Mouse (Mus musculus) spleen, postnatal 4 days (tissue): ENCODE data around the gene Parp8.

Experiments used
- DNase-seq, 2 experiments: peaks; one replicate each; pipeline ENCODE4 v3.0.0; 2022; ENCODE audit warnings: low spot score in 2 of 2

Parp8 gene

DNA sequence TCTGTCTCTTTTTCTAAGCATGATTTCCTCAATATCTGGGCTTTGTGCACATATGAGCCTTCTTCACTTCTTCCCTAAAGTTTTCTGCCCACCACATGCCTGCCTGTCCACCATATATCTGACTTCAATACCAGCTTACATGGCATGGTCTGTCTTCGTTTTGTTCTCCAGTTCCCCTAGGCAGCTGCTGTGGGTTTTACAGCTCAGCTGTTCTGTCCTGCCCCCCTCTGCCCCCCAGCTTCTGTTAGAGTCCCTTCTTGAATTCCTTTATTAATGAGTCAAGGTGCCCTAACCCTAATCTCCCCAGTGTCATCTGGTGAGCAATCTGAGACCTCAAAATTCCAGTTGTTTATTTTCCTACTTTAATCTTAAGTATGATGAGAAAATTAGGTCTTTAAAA lies 155.1 kb downstream of the Parp8 start:
- DNase-seq: no peak

DNA sequence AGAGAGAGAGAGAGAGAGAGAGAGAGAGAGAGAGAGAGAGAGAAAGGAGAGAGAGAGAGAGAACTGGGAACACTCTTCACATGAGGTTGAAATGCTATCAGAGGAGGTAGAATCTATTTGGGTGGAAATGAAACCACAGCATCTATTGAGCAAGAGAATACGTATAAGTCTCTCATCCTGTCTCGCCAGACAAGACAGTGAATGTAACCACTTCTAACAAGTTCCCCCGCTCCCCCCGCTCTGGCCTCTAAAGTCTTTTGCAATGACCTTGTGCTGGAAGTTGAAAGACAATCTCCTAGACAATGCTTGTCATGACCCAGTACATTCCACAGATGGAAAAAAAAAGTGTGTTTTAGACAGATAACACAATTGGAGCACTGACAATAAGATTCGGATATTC lies 181.4 kb downstream of the Parp8 start:
- DNase-seq: no peak

GRCm38 (mm10) chr13:116830984-116831383 lies 194.4 kb downstream of the Parp8 start:
- DNase-seq: no peak

DNA sequence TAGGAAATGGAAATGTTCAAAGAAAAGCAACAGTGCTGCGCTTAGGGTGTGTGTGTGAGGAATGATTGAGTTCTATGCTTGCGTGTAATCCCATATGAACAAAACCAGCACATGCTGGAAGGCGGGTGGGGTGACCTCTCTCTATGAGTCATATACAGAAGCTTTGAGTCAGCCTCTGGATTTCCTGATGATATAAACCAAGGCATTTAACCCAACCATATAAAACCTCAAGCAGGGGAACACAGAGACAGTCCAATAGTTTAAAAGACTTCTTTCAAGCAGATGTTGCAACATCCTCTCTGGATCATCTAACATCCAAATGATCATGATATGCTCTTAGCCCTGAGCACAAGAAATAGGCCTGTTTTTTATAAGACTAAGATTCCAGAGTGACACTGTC lies 196.3 kb downstream of the Parp8 start:
- no peak for DNase-seq

GRCm38 (mm10) chr13:116811456-116811855 lies 213.9 kb downstream of the Parp8 start:
- DNase-seq: no peak
